ENCODE assay signal across 8 mouse cellular contexts in the genomic region with DNA sequence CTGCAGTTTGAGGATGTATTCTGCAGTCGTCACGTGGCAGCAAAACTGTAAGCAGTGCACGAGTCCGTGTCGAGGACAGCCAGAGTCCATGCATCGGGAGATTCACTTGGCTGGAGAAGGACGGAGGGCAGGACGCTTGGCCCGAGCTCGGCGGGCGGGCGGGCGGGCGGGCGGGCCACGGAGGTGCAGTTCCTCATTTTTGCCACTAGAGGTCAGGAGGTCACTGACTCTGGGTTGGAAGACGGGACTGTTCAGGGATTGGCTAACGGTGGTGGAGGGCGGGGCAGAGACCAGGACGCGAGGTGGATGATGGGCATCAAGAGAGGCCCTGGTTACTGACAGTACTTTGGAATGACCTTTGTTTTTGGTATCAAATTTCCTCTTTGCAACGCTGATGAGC. TPM values are rescaled to one million over a fixed set of nuclear protein-coding genes. Genes with fewer than 3 reads are reported as not detected.
DNase-seq lines count a peak whose midpoint lies in the region; ATAC-seq and TF ChIP-seq lines count a peak whose summit lies in the region.

No protein-coding gene starts in this region.

- DNase-seq in 3T3-L1 (ENCODE audit: low read depth, low spot score): peak; percentile 86
- DNase-seq in adrenal gland, postnatal 36 days: peak; percentile 92 to 93
- peak; percentile 90 to 91 for DNase-seq in heart, adult 18-20 months
- peak; percentile 94 for DNase-seq in kidney, adult 2 months
- DNase-seq in limb, embryonic 11.5 days (ENCODE audit: low spot score): peak; percentile 92
- peak; percentile 87 for DNase-seq in midbrain, embryonic 14.5 days
- peak; percentile 67 for DNase-seq in spleen, adult 12 weeks (ENCODE audit: low spot score)

- H3K4me1 ChIP-seq in embryonic facial prominence, embryonic 12.5 days: no peaks in the 10 kb centered on the region; the same call in 1 of the 2 replicates
- peaks cover 2% of the 10 kb centered on the region; the same call in 1 of the 2 replicates for H3K4me1 ChIP-seq in kidney, adult 2 months (ENCODE audit: control insufficient read depth, insufficient read depth, low read length)
- no peaks in the 10 kb centered on the region for H3K4me1 ChIP-seq in limb, embryonic 11.5 days (ENCODE audit: control insufficient read depth, insufficient read depth, low read length)
- H3K4me1 ChIP-seq in midbrain, embryonic 14.5 days (ENCODE audit: control insufficient read depth, insufficient read depth, low read length): no peaks in the 10 kb centered on the region

- no peak overlapping the region for H3K27ac ChIP-seq in embryonic facial prominence, embryonic 12.5 days
- H3K27ac ChIP-seq in kidney, adult 2 months (ENCODE audit: insufficient read depth, low read depth, low read length): no peak overlapping the region
- H3K27ac ChIP-seq in limb, embryonic 11.5 days (replicated peaks; ENCODE audit: low read depth, low read length): no peak overlapping the region
- H3K27ac ChIP-seq in midbrain, embryonic 14.5 days (replicated peaks; ENCODE audit: low read depth, low read length): no peak overlapping the region

- no peak overlapping the region; the same call in 1 of the 2 replicates for H3K9ac ChIP-seq in embryonic facial prominence, embryonic 12.5 days
- H3K9ac ChIP-seq in limb, embryonic 11.5 days (ENCODE audit: low read length): no peak overlapping the region
- no peak overlapping the region for H3K9ac ChIP-seq in midbrain, embryonic 14.5 days (replicated peaks; ENCODE audit: low read length)

- H3K36me3 ChIP-seq in embryonic facial prominence, embryonic 12.5 days: peaks cover 34% of the 10 kb centered on the region
- H3K36me3 ChIP-seq in kidney, adult 2 months (ENCODE audit: control insufficient read depth, insufficient read depth, low read length): peaks cover 8% of the 10 kb centered on the region
- peaks cover 6% of the 10 kb centered on the region; the same call in 1 of the 2 replicates for H3K36me3 ChIP-seq in limb, embryonic 11.5 days (ENCODE audit: control insufficient read depth, insufficient read depth, low read length)
- H3K36me3 ChIP-seq in midbrain, embryonic 14.5 days (ENCODE audit: control insufficient read depth, insufficient read depth, low read length): peaks cover 37% of the 10 kb centered on the region

- peak overlapping the region; percentile 45 for H3K4me2 ChIP-seq in embryonic facial prominence, embryonic 12.5 days (replicated peaks)
- H3K4me2 ChIP-seq in limb, embryonic 11.5 days (ENCODE audit: low read depth, severe bottlenecking): peak overlapping the region; percentile 33; the same call in 1 of the 2 replicates
- peak overlapping the region; percentile 34 for H3K4me2 ChIP-seq in midbrain, embryonic 14.5 days (ENCODE audit: low read length)

- peak overlapping the region; percentile 17; the same call in 1 of the 2 replicates for H3K4me3 ChIP-seq in embryonic facial prominence, embryonic 12.5 days
- peak overlapping the region; percentile 19; the same call in 1 of the 2 replicates for H3K4me3 ChIP-seq in kidney, adult 2 months (ENCODE audit: insufficient read depth, low read depth, low read length)
- H3K4me3 ChIP-seq in limb, embryonic 11.5 days (ENCODE audit: low read depth, low read length): no peak overlapping the region
- no peak overlapping the region for H3K4me3 ChIP-seq in midbrain, embryonic 14.5 days (replicated peaks; ENCODE audit: low read depth, low read length)

- peak; percentile 75 for TF ChIP-seq CTCF in kidney, adult 2 months (conservative IDR thresholded peaks at IDR 0.05; ENCODE audit: insufficient read depth, insufficient read length, low read depth, low read length)

- H3K9me3 ChIP-seq in embryonic facial prominence, embryonic 12.5 days: no peaks in the 10 kb centered on the region
- no peaks in the 10 kb centered on the region for H3K9me3 ChIP-seq in limb, embryonic 11.5 days (ENCODE audit: control insufficient read depth, low read length)
- no peaks in the 10 kb centered on the region for H3K9me3 ChIP-seq in midbrain, embryonic 14.5 days (ENCODE audit: control insufficient read depth, low read length)

- TF ChIP-seq POLR2A in kidney, adult 2 months (IDR thresholded peaks at IDR 0.05; ENCODE audit: low read depth, low read length): no peak

- 0% methylated on average over 23 of the region's 23 CpGs for WGBS in embryonic facial prominence, embryonic 12.5 days
- under 1% methylated on average over 23 of the region's 23 CpGs for WGBS in kidney, adult 2 months
- WGBS in limb, embryonic 11.5 days: under 1% methylated on average over 23 of the region's 23 CpGs
- WGBS in midbrain, embryonic 14.5 days: 1% methylated on average over 23 of the region's 23 CpGs

- no peaks in the 10 kb centered on the region for H3K27me3 ChIP-seq in embryonic facial prominence, embryonic 12.5 days
- no peaks in the 10 kb centered on the region for H3K27me3 ChIP-seq in kidney, adult 2 months (replicated peaks; ENCODE audit: control insufficient read depth, insufficient read depth, low read length)
- no peaks in the 10 kb centered on the region for H3K27me3 ChIP-seq in limb, embryonic 11.5 days (ENCODE audit: control insufficient read depth, insufficient read depth, low read length)
- H3K27me3 ChIP-seq in midbrain, embryonic 14.5 days (ENCODE audit: control insufficient read depth, insufficient read depth, low read length): no peaks in the 10 kb centered on the region

- peak; percentile 93 for ATAC-seq in embryonic facial prominence, embryonic 12.5 days (ENCODE audit: insufficient number of reproducible peaks, insufficient read depth, low FRiP score, low TSS enrichment)
- ATAC-seq in limb, embryonic 11.5 days (ENCODE audit: insufficient number of reproducible peaks, low FRiP score, low TSS enrichment, low read depth): peak; percentile 87
- peak; percentile 88; the same call in 1 of the 2 replicates for ATAC-seq in midbrain, embryonic 14.5 days (ENCODE audit: low FRiP score, low TSS enrichment)

RNA-seq across cellular contexts. Expression of a gene that starts 26.6 kb away (rescaled TPM):
- 10 to 100 TPM; 14.1 to 17.5 TPM for total RNA-seq in adrenal gland, postnatal 36 days (2021)
- 2.1 and 2.5 TPM in 2 replicates for polyA plus RNA-seq in embryonic facial prominence, embryonic 12.5 days (2016; fragmentation: Nextera tagmentation; extraction: Ambion mirVana)
- total RNA-seq in heart, adult 18-20 months (2021): 1 to 10 TPM; 1.2 to 2.3 TPM
- 0.34 and 0.36 TPM in 2 replicates for polyA plus RNA-seq in kidney, adult 2 months (2012; rRNA removed)
- 0.19 and 0.27 TPM in 2 replicates for polyA plus RNA-seq in limb, embryonic 11.5 days (2014; fragmentation: Nextera tagmentation; extraction: Ambion mirVana)
- polyA plus RNA-seq in midbrain, embryonic 14.5 days (2014; fragmentation: Nextera tagmentation; extraction: Ambion mirVana): 3.5 and 5.3 TPM in 2 replicates

RNA-seq across cellular contexts. Expression of a gene that starts 36.5 kb away (rescaled TPM):
- total RNA-seq in adrenal gland, postnatal 36 days (2021): 100 to 1,000 TPM; 594 to 617 TPM
- polyA plus RNA-seq in embryonic facial prominence, embryonic 12.5 days (2016; fragmentation: Nextera tagmentation; extraction: Ambion mirVana): 1,049 and 1,107 TPM in 2 replicates
- total RNA-seq in heart, adult 18-20 months (2021): 100 to 1,000 TPM; 547 to 552 TPM
- 194 and 274 TPM in 2 replicates for polyA plus RNA-seq in kidney, adult 2 months (2012; rRNA removed)
- 1,333 and 1,356 TPM in 2 replicates for polyA plus RNA-seq in limb, embryonic 11.5 days (2014; fragmentation: Nextera tagmentation; extraction: Ambion mirVana)
- polyA plus RNA-seq in midbrain, embryonic 14.5 days (2014; fragmentation: Nextera tagmentation; extraction: Ambion mirVana): 1,339 and 1,573 TPM in 2 replicates

Comparison
In these comparisons a context has a peak if more than half of its experiments do, and no peak if none do; other contexts are left out.
1. H3K4me3 ChIP-seq: peak in embryonic facial prominence, embryonic 12.5 days (single experiment) and kidney, adult 2 months (single experiment); none in limb, embryonic 11.5 days (single experiment) and midbrain, embryonic 14.5 days (single experiment).
2. Peak in every context shown above with its lines, with median percentiles within 50 percentile points of each other: DNase-seq, ATAC-seq and H3K4me2 ChIP-seq.